Mouse (Mus musculus) spleen, adult 2 months (tissue): ENCODE data around the gene Grin1.

Source experiments
- CTCF ChIP-seq: fragments of 200-500 bp; IDR thresholded peaks from 2 replicates; pipeline ENCODE4 v1.5.1; 2011; ENCODE audit warnings: mild to moderate bottlenecking, inconsistent platforms; ENCODE audit not compliant: insufficient read depth, insufficient read length, insufficient replicate concordance; ENCODE audit errors: extremely low read depth
- POLR2A ChIP-seq: fragments of 200-500 bp; IDR thresholded peaks from 2 replicates; pipeline ENCODE4 v1.6.1; 2011; ENCODE audit warnings: low read depth, low read length, inconsistent platforms

DNA sequence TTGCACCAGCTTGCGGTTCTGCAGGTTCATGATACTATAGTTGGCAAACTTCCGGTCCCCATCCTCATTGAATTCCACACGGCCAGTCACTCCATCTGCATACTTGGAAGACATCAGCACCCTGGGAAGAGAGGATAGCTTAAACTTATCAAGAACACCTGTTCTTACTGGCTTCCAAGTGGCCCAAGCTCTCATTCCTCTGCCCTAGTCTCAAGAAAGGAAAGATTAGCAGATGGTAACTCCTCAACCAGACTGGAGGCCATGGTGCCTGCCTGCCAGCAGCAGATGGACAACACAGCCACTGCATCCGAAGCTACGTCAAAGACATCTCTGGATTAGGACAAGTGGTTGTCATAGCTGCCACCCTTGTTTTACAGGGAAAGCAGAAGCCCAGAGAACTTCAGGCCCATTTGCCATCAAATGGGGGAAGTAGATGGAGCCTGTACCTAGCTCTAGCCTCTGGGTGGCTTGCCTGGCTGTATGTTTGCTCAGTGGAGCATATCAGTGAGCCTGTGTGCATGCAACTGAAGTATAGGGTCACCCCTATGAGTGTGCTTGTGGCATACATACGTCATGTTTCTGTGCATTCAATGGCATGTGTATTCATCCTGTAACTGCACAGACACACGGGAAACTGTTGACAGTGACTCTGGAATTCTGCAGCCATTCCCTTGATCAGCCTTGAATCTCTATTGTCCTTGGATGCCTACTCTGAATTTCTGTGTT lies 14.9 kb downstream of the Grin1 start:
- TF ChIP-seq CTCF: no peak
- TF ChIP-seq POLR2A: no peak
